Mouse (Mus musculus): ENCODE measurements around the gene Iqgap2.

Iqgap2 gene

DNA sequence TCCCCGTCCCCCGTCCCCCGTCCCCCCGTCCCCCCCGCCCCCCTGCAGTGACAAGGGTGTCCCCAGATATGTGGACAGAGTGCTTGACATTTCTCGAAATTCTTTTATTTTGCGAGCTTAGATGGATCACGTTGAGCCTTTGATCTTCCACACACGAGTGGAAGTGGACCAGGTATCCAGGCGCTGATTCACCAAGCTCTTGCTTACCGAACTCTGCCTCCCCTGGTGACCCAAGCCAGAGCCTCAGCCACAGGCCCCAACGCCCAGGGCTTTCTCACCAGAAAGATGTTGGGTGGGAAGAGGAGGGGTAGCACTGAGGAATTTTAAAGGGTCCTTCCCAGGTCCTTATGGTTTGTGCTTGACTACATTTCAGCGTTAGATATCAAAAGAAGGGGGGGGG lies 272.9 kb downstream of the Iqgap2 start:
- DNase-seq (ENCODE audit: low read depth, low spot score): no peak

DNA sequence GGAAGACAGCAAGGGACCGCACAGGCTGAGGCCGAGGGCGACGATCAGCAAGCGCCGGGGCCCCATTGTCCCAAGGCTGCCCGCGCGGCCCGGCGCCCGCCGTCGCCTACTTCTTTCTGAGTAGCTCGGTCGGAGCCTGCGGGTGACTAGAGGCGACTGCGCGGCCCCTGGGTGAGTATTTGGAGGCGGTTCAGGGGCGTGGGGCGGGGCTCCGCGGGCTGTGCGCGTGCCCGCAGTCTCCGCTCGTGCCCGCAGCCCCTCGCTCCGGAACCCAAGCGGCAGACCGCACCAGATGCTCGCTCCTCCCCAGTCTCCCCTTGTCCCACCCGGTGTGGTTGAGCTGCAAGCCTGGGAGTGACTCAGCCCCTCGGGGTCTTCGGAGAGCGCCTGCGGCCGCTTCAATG lies 273.4 kb downstream of the Iqgap2 start, which contains the start of gene F2r:
TSS of gene F2r (minus strand) at position 179 of the 404 bp plus-strand sequence.
- DNase-seq (ENCODE audit: low read depth, low spot score): no peak

GRCm38 (mm10) chr13:95617671-95618171 lies 274.0 kb downstream of the Iqgap2 start:
- no peak for DNase-seq (ENCODE audit: low read depth, low spot score)

DNA sequence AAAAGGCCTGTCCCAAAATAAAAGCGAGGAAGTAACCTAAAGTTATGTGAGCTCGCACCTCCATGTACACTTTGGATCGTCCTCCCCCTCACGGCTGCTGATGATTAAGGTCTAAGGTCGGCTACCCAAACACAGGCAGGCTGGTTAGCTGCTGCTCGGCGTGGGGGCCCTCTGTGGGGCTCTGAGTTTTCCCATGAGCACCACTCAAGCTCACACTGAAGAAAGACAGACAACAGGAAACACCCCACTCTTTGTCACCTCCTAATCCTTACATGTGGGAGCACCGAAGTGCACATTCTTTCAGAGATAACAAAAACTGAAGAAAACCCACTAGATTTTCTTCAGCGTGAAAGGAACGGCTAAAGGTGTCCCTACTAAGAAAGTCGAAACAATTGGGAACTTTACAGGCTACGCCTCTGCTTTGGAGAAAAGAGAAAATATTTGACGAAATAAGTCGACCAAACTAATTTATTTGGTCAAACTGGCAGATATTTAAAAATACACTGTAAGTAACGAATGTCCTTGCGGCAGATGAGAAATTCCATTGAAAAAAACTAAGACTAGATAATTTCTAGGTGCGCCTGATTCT lies 274.5 kb downstream of the Iqgap2 start:
- no peak for DNase-seq (ENCODE audit: low read depth, low spot score)

DNA sequence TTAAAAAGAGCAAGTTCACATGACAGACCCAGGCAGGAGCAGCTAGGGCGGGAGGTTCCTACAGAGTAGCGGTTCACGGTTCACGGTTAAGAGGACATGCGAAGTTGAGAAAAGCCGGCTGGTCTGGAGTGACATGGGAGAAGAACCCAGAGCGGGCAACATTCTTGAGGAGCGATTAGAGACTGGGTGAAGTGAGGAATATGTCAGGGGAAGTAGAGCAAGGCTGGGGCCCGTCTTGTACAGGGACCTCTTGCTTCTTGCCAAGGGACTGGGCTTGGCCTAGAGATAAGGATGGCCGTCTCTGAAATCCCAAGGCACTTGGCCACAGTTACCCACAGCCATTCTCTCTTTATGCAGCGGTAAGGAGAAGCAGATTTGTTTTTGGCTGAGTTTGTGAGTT lies 275.2 kb downstream of the Iqgap2 start:
- DNase-seq (ENCODE audit: low read depth, low spot score): no peak

GRCm38 (mm10) chr13:95614757-95615156 lies 277.0 kb downstream of the Iqgap2 start:
- DNase-seq (ENCODE audit: low read depth, low spot score): no peak

- no peak for DNase-seq (ENCODE audit: low read depth, low spot score)
These were observed 279.5 kb downstream of the Iqgap2 start for GRCm38 (mm10) chr13:95612243-95612642.

DNA sequence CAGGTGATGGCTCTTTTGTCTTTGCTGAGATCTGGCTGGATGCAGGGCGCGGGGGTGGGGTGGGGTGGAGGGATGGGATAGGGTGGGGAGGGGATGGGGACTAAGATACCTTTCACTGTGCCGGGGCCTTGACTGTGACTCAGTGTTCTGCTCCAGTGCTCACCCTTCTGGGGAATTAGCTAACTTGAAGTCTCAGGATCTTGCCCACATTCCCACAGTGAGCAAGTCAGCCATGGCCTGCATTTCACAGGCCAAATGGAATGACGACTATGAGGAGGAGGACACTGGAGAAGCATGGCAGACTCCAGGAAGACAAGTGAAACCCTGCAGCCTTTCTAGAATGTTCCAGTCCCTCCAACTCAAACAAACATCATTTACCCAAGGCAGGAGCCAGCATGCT lies 280.0 kb downstream of the Iqgap2 start:
- DNase-seq (ENCODE audit: low read depth, low spot score): no peak

DNA sequence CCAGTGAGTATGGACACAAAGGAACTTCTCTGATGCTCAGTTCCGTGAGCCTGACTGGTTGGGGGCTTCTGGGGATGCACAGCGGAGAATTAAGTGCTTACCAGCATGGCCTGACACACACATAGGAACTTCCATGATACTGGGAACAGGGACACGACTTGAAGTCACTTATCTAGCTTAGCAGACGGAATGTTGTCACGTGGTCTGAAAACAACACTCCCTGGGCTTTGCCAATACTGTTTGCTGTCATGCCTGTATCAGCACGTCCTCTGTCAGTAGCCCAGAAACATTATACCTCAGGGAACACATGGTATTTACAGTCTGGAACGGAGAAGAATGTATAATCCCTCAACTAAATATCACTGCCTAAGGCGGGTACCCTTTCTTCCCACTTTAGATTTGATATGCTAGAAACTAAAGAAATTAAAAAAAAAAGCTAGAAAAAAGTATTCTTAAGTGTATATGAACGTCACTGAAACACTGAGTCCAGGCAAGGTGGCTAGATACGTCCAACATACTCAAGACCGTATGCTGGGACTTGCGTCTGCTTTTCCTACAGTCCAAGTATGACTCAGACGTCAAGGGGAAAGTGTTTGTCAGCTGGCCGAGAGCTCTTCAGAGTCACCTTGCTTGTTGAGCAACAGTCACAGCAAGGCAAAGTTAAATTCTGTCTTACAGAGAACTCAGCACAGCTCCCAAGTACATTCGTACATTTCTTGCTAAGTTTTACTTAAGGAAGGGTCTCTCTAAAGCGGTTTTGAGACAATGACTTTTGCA lies 280.7 kb downstream of the Iqgap2 start:
- no peak for DNase-seq (ENCODE audit: low read depth, low spot score)

DNA sequence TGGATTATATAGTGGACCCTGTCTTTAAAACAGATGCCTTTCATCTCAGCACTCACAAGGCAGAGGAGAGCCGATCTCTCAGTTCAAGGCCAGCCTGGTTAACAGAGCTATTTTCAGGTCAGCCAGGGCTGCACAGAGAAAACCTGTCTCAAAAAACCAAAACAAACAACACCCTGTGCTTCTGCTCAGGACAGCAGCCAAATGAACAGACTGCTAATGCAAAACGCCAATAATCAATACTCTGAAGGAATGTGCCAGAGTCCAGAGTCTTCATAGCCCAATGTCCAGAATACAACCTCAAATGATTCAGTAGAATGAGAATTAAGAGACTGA lies 282.7 kb downstream of the Iqgap2 start:
- DNase-seq (ENCODE audit: low read depth, low spot score): no peak

DNA sequence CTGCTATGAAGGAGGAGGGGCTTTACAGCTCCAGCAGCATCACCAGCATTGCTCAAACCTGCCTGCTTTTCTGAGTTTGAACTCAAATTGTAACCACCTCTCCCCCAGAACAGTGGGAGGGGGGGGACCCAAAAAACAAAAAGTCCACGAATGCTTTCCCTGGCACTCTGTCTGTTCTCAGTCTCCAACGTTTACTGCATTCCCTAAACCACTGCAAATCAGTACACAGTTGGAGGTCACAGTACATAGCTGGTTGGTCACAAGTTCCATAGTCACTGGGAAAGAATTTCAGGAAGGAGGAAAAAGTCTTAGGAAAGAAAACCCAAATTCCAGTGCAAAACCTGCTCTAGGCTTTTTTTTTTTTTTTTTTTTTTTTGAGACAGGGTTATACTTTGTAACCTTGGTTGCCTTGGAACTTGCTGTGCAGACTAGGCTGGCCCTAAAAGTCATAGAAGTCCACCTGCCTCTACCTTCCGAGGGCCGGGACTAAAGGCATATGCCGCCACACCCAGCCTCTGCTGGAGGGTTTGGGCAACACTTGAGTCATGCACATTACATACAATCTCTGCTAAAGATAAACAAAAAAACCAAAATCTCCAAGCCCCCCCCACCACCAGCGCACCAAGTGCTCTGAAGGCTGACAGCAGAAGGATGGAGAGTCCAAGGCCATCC lies 283.2 kb downstream of the Iqgap2 start:
- DNase-seq (ENCODE audit: low read depth, low spot score): no peak

- no peak for DNase-seq (ENCODE audit: low read depth, low spot score)
These were observed 284.7 kb downstream of the Iqgap2 start for GRCm38 (mm10) chr13:95607019-95607418.

DNA sequence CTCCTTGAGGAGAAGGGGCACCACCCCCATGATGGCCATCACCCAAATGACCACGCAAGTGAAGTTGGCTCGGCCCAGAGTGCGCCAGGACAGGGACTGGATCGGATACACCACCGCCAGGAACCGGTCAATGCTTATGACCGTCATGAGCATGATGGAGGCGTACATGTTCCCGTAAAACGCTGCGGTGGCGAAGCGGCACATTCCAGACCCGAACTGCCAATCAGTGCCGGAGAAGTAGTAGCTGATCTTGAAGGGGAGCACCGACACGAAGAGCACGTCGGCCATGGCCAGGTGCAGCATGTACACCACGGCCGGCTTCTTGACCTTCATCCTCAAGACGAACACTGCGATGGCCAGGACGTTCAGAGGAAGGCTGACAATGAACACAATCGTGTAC lies 287.4 kb downstream of the Iqgap2 start:
- DNase-seq (ENCODE audit: low read depth, low spot score): no peak

DNA sequence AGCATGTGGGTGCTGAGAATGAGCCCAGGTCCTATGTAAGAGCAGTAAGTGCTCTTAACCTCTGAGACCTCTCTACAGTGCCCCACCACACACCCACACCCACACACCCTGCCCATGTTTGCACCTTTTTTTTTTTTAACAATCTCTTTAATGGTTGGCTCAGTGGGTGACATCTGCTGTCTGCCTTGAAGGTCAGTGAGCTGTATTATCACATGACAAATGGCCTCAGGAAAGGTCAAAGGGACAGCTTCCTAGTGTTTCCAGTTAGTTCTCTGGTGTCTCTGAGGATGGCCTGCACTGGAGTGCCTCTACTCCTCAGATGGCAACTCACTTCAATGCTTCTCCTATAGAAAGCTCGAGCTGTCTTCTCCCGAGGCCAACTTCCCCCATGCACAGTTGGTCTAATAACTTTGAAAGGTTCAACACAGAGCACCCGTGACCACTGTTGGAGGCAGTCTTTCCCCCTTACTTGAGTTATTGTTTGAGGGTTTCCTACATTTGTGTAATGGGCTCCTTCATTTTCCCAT lies 291.8 kb downstream of the Iqgap2 start:
- no peak for DNase-seq (ENCODE audit: low read depth, low spot score)

- DNase-seq (ENCODE audit: low read depth, low spot score): no peak
These were observed 293.3 kb downstream of the Iqgap2 start for GRCm38 (mm10) chr13:95598232-95598920.

DNA sequence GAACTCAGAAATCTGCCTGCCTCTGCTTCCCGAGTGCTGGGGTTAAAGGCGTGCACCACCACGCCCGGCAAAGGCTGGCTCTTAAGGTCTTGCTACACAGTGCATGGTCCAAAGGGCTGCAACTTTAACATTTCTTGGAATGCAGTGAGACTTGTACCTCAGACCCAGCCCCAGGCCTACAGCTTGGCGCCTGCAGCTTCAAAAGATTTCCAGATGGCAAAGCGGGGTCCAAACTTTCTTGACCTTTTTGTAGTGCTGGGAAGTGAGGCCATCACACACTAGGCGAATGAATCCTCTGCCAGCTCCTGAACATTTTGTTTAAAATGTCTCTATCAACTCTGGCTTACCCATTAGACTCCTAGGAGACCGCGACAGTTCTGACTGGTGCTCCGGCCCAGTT lies 294.1 kb downstream of the Iqgap2 start:
- no peak for DNase-seq (ENCODE audit: low read depth, low spot score)

DNA sequence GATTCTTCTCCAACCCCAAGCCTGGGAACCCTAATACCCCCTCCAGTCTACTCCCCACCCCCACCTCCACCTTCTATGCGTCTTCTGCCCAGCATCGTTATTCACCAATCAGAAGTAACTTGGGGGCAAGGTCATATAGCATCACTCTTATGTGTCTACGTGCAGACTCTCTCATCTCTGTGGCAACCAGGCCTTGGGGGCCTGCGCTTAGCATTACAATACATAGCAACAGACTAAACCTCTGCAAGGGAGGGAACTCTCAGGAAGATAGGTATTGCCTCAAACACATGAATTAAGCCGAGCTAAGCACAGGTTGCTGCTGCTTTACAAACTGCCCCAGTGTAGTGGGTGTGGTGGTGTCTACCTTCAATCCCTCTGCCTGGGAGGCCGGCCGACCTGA lies 295.0 kb downstream of the Iqgap2 start:
- no peak for DNase-seq (ENCODE audit: low read depth, low spot score)

DNA sequence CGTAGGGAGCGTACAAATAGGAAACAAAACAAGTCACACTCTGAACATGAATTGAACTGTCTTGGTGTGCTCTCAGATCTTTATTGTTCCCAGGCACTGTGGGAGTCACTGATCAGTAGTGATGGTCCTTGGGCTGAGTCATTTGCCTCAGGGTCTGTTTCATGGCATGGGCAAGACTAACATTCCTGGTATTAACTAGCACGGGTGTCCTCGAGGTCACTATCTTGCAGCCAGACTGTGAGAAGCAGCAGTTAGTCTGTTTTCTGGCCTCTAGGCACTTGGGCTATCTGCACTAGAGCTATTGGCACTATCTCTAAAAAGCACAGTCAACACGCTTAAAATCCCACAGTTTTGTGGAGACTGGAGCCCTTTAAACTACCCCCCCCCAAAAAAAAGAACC lies 295.8 kb downstream of the Iqgap2 start:
- DNase-seq (ENCODE audit: low read depth, low spot score): no peak

- DNase-seq (ENCODE audit: low read depth, low spot score): no peak
These were observed 296.3 kb downstream of the Iqgap2 start for GRCm38 (mm10) chr13:95595411-95595810.

DNA sequence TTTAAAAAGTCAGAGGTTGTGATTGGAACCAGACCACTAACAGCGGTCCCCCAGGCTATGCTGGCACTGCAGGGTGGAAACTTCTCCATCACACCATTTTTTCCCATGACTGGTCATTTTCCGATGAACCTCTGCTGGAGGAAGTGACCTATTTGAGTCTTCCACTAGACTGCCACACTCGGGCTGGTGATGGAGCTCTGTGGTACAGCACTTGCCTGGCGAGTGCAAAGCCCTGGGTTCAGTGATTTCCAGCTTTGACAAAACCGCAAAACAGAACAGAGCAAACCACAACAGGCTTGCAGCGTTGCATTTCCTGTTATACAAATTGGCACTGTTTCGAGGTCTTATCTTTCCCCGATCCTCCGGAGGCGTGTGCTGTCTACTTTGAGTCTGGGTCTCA lies 298.9 kb downstream of the Iqgap2 start:
- DNase-seq (ENCODE audit: low read depth, low spot score): peak; percentile 10

GRCm38 (mm10) chr13:95591606-95592005 lies 300.1 kb downstream of the Iqgap2 start:
- DNase-seq (ENCODE audit: low read depth, low spot score): no peak

GRCm38 (mm10) chr13:95587628-95588027 lies 304.1 kb downstream of the Iqgap2 start:
- DNase-seq (ENCODE audit: low read depth, low spot score): no peak
